Mouse (Mus musculus): ENCODE results near the gene Traf6. TPM values are rescaled to one million over a fixed set of nuclear protein-coding genes. Genes with fewer than 3 reads are reported as not detected.
"Not testable (repeated sequence)": the region's sequence is repeated elsewhere in the genome, so short reads cannot be mapped to it uniquely, and the experiment has no call there.

Traf6 gene
- total and polyA plus RNA-seq, 3 experiments = 6.5 to 23.1 (median 16.5) TPM

DNA sequence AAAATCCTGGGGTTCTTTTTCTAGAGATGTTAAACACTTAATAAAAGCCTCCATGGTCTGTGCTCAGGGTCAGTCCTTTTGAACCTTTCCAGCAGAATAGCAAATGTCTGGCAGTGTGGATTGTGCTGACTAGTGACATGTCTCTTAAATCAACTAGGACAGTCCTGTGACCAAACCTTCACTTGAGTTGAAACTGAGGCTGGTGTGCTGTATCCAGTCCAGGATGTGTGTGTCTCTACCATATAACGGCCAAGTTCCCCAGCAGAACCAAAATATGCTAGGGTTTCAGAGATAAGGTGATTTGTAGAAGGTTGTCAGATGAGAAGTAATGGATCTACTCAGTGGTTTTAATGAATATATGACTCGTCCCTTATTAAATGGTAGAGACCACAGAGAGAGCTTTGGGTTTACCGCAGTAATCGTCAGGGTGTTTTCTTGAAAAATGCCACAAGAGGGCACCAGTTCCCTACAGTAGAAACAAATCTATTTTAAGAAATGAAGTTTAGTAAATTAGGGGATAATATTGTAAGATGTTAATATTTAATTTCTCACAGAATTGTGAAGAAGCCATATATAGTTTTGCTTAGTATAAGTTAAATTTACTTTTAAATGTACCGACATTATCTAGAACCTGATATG, 15.5 kb downstream of the Traf6 start:
- no peak for DNase-seq

- DNase-seq = no peak
These were observed 17.4 kb downstream of the Traf6 start for GRCm38 (mm10) chr2:101695584-101695983.

- no peak for DNase-seq
These were observed 21.1 kb downstream of the Traf6 start for GRCm38 (mm10) chr2:101699284-101699683.

DNA sequence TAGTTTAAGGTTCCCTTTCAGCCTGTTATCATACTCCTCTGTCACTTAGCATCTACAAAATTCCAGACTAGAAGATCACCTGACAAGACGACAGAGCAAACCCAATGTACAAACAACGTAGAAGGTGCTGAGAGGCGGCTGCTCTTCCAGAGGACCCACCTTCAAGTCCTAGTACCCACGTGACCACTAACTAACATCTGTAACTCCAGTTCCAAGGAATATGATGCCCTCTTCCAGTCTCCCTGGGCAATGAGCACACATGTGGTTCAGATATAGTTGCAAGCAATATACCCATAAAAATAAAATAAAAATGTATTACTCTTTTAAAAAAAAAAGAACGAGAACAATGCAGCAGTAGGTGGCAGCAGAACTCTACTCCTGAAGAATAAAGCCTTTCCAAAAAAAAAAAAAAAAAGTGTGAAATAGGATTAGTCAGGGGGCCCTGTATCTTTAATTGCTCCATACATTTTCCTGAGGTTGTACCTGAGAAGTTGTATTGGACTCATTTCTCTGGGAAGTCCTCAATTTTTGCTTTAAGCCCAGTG, 27.8 kb downstream of the Traf6 start:
- DNase-seq = no peak

- DNase-seq = no peak
These were observed 33.4 kb downstream of the Traf6 start for GRCm38 (mm10) chr2:101711608-101712007.

DNA sequence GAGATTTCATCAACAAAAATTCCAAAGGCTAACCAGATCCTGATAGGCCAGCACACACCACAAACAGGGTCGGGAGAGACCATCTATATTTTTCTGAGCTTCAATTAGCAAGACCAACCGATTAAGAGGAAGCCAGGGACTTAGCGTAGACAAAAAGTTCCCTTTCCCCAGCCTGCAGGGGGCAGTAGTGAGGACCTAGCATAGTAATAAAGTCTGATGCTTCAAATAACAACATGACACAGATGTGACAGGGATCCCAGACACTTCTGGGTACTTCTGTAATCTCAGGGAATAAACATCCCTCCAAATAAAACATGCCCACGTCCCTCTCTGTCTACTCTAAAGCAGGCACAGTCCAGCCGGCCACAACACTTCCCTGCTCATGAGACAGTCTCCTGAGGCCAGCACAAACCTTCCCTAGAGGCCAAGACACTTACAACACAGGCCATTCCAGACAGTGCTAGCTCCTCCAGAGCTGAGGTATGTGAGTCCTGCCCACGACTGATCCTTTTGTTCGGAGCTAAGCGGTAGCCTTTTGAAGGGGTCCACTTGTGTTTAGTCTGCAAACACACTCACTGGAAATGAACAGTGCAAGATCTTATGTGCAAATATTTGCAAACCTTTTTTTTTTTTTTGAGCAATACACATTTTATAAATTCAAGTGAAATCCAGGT, 37.6 kb downstream of the Traf6 start:
- no peak for DNase-seq

- DNase-seq = no peak
These were observed 38.9 kb downstream of the Traf6 start for GRCm38 (mm10) chr2:101717162-101717561.

DNA sequence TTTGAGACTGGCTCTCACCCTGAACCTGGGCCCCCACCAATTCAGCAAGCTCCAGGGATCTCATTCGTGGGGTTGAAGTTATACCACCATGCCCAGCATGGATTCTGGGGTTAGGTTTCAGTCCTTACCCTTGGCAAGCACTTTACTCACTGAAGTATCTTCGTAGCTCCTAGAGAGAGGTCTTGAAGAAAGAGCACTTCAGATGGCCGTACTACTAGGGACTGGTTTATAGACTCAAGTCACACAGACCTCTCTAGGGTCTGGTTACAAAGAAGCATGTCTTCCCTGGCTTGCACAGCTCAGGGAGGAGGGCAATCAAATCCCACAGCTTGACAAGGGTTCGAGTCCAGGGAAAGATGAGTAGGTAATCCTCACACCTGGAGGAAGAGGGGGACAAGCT, 43.6 kb downstream of the Traf6 start:
- DNase-seq = no peak

GRCm38 (mm10) chr2:101722370-101723332, 44.4 kb downstream of the Traf6 start:
- DNase-seq = no peak

- DNase-seq = no peak
These were observed 45.2 kb downstream of the Traf6 start for GRCm38 (mm10) chr2:101723333-101723881.

DNA sequence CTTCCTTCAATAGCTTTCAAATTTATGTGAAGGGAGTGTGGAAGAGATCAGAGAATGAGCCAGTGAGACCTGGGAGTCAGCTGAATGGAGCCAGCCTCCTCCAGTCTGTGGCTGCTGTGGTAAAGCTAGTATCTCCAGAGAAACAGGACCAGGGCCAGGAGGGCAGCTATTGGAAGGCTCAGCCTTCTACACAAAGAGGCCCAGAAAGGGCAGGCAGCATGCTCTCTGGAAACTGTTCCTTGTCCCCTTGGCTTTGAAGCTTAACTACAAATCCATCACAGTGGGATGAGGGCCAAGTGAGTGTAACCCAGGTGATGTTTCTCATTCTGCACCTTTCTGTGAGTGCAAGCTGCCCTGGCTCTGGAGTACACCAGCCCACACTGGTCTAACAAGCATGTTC, 49.6 kb downstream of the Traf6 start:
- DNase-seq = no peak

DNA sequence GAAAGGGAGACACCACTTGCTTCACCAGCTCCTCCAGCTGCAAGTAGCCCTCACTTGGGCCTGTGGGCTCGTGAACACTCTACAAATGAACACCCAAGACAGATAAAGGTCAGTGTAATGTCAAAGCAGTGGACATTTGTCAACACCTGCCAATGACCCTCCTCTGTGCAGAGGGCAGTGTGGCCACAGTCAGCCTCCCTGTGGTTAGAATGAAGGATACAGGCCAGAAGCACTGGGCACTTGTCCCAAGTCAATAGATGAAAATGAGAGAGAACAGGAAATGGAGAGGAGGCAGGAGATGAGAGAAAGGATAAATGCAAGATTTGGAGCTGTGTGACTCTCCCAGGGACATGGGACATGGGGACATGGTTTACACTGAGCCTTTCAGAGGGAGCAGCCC, 51.2 kb downstream of the Traf6 start:
- DNase-seq = no peak

- DNase-seq = peak; percentile 32
These were observed 52.7 kb downstream of the Traf6 start for GRCm38 (mm10) chr2:101730972-101731371.

GRCm38 (mm10) chr2:101732777-101733210, 54.6 kb downstream of the Traf6 start:
- no peak for DNase-seq

DNA sequence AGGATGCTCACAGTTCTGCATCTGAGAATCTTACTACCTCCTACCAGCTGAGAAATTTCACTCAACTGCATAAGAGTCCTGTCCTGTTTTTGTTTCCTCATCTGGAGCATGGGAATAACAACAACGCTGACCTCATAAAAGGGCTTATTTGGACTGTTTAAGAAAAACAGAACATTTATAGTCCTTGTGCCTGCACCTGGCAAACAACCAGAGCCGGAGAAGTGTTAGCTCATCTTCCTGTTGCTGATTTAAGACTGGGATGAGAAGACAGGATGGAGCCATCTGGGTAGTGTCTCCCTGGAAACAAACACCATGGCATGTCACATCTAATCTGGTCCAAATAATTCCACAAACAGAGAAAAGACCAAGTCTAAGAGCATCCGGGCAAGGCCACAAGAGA, 55.3 kb downstream of the Traf6 start:
- DNase-seq = peak; percentile 33

- no peak for DNase-seq
These were observed 61.7 kb downstream of the Traf6 start for GRCm38 (mm10) chr2:101739914-101740313.

- no peak for DNase-seq
These were observed 63.4 kb downstream of the Traf6 start for GRCm38 (mm10) chr2:101741653-101742052.

- no peak for DNase-seq
These were observed 64.0 kb downstream of the Traf6 start for GRCm38 (mm10) chr2:101742072-101742860.

GRCm38 (mm10) chr2:101745656-101746055, 67.4 kb downstream of the Traf6 start:
- DNase-seq = not testable (repeated sequence)

DNA sequence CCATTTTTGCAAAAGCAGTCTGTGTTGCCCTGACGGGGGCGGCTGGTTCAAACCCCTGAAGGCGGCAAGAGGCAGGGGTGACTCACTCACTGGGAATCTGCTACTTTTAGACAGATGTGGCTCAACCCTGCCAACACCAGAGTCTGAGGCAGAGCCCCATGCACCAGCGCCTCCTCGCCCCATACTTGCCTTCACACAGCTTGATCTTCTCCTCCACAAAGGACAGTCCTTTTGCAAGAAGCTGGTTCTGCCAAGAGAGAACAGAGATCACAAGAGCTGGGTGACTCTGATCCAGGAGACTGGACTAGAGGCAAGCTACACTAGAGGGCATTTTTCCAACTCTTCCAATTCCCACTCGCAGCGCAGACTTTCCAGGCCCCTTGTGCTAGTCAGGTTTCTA, 68.3 kb downstream of the Traf6 start:
- no peak for DNase-seq
